Mouse (Mus musculus): ENCODE data around the gene Psma4. TPM values are rescaled to one million over a fixed set of nuclear protein-coding genes. Genes with fewer than 3 reads are reported as not detected.

The Psma4 gene
- total and polyA plus RNA-seq, 3 experiments = 264 to 662 (median 407) TPM

GRCm38 (mm10) chr9:54982401-54982800 lies 31.8 kb downstream of the Psma4 start:
- dilution Hi-C loops (cut with MboI; ENCODE audit: extremely low pct_ligation_motif_present, extremely low pct_unique_long_range_greater_than_20kb, low sequenced_read_pairs) = no loop called here
- no peaks in the 10 kb centered on the region for H3K9me3 ChIP-seq (replicated peaks; ENCODE audit: low read length)
- no peaks in the 10 kb centered on the region for H3K36me3 ChIP-seq (replicated peaks in 1 of 2; ENCODE audit: control insufficient read depth in 1 of 2, insufficient read depth in 1 of 2, low read length in 1 of 2)
- TF ChIP-seq POLR2AphosphoS2 (IDR thresholded peaks at IDR 0.05; ENCODE audit: low read depth, low read length) = no peak
- TF ChIP-seq TBP (conservative IDR thresholded peaks at IDR 0.05; ENCODE audit: low read depth, low read length) = no peak
- no peak for TF ChIP-seq ZNF384 (IDR thresholded peaks at IDR 0.05; ENCODE audit: low read depth, low read length)
- no peak for TF ChIP-seq MAZ (IDR thresholded peaks at IDR 0.05; ENCODE audit: low read depth, low read length)
- TF ChIP-seq CHD1 (IDR thresholded peaks at IDR 0.05; ENCODE audit: low read depth, low read length) = no peak
- TF ChIP-seq CHD2 (IDR thresholded peaks at IDR 0.05; ENCODE audit: low read length) = no peak
- TF ChIP-seq ZKSCAN1 (IDR thresholded peaks at IDR 0.05; ENCODE audit: borderline replicate concordance, low read depth, low read length) = no peak
- TF ChIP-seq MXI1 (IDR thresholded peaks at IDR 0.05; ENCODE audit: low read depth, low read length) = no peak
- H3K79me2 ChIP-seq (replicated peaks; ENCODE audit: control insufficient read depth, extremely low read depth, insufficient read depth, poor library complexity, severe bottlenecking) = no peaks in the 10 kb centered on the region
- in situ Hi-C loops (cut with MboI; ENCODE audit: low pct_ligation_motif_present, low pct_unique_long_range_greater_than_20kb, low sequenced_read_pairs) = no loop called here
- peaks cover 4% of the 10 kb centered on the region for H3K27me3 ChIP-seq (replicated peaks)
- no peaks in the 10 kb centered on the region for H3K4me1 ChIP-seq (ENCODE audit: control insufficient read depth in 1 of 2, insufficient read depth in 2 of 2)
- no peak overlapping the region for H3K4me3 ChIP-seq (replicated peaks in 1 of 3; ENCODE audit: low read depth in 2 of 3, low read length in 2 of 3, poor library complexity in 1 of 3)
- DNase-seq (ENCODE audit: extremely low read depth) = no peak
- no peak overlapping the region for H3K9ac ChIP-seq (ENCODE audit: insufficient read depth, low read depth)
- H3K27ac ChIP-seq (ENCODE audit: insufficient read depth, low read depth) = no peak overlapping the region
- no peak overlapping the region for H3K4me2 ChIP-seq (ENCODE audit: insufficient read depth, low read depth, poor library complexity, severe bottlenecking)

DNA sequence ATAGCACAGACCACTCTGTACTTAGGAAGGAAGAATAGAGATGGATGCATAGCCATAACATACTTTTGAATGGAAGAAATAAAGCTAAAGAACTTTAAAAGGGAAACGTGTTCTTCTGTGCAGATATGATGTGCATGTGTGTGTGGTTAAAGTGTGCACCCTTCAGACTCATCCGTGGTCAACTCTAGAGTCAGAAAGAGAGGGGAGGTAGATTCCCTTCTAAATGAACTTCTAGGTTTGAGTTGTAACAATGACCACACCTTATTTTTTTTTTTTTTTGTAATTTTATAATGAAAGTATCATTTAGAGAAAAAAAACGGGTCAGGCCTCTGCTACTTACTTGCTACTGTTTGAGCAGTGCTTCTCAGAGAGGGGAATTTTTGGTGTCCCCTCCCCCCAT lies 39.8 kb downstream of the Psma4 start:
- Histone ChIP-seq H3K36me3 (replicated peaks in 1 of 2; ENCODE audit: control insufficient read depth in 1 of 2, insufficient read depth in 1 of 2, low read length in 1 of 2) (no peaks in the 10 kb centered on the region), H3K79me2 (replicated peaks; ENCODE audit: control insufficient read depth, extremely low read depth, insufficient read depth, poor library complexity, severe bottlenecking) (no peaks in the 10 kb centered on the region), H3K9me3 (replicated peaks; ENCODE audit: low read length) (no peaks in the 10 kb centered on the region), H3K9ac (ENCODE audit: insufficient read depth, low read depth) (no peak overlapping the region), H3K27ac (ENCODE audit: insufficient read depth, low read depth) (no peak overlapping the region), H3K27me3 (replicated peaks) (no peaks in the 10 kb centered on the region), H3K4me1 (ENCODE audit: control insufficient read depth in 1 of 2, insufficient read depth in 2 of 2) (peaks cover 3 to 7% of the 10 kb centered on the region in 2 experiments; a peak in 2 of 4 replicates), H3K4me3 (replicated peaks in 1 of 3; ENCODE audit: low read depth in 2 of 3, low read length in 2 of 3, poor library complexity in 1 of 3) (no peak overlapping the region), H3K4me2 (ENCODE audit: insufficient read depth, low read depth, poor library complexity, severe bottlenecking) (no peak overlapping the region)
- DNase-seq (ENCODE audit: extremely low read depth) = no peak
- dilution Hi-C loops (cut with MboI; ENCODE audit: extremely low pct_ligation_motif_present, extremely low pct_unique_long_range_greater_than_20kb, low sequenced_read_pairs) (no loop called here), in situ Hi-C loops (cut with MboI; ENCODE audit: low pct_ligation_motif_present, low pct_unique_long_range_greater_than_20kb, low sequenced_read_pairs) (no loop called here)
- TF ChIP-seq NELFE (IDR thresholded peaks at IDR 0.05; ENCODE audit: low read depth, low read length) (no peak), SMC3 (IDR thresholded peaks at IDR 0.05; ENCODE audit: low read depth, low read length) (no peak), ZNF384 (IDR thresholded peaks at IDR 0.05; ENCODE audit: low read depth, low read length) (peak; percentile 63), CTCF (conservative IDR thresholded peaks at IDR 0.05 in 1 of 2, IDR thresholded peaks at IDR 0.05 in 1 of 2; ENCODE audit: low read depth in 2 of 2, low read length in 2 of 2) (no peak), BHLHE40 (IDR thresholded peaks at IDR 0.05; ENCODE audit: low read depth, low read length) (peak; percentile 75), UBTF (IDR thresholded peaks at IDR 0.05; ENCODE audit: low read depth, low read length) (no peak), MXI1 (IDR thresholded peaks at IDR 0.05; ENCODE audit: low read depth, low read length) (no peak), TBP (conservative IDR thresholded peaks at IDR 0.05; ENCODE audit: low read depth, low read length) (no peak), NRF1 (IDR thresholded peaks at IDR 0.05; ENCODE audit: low read depth, low read length) (no peak), ZMIZ1 (IDR thresholded peaks at IDR 0.05; ENCODE audit: low read depth, low read length) (no peak), GABPA (IDR thresholded peaks at IDR 0.05; ENCODE audit: insufficient replicate concordance, low read depth, low read length) (no peak), MYC (IDR thresholded peaks at IDR 0.05; ENCODE audit: low read depth, low read length) (no peak), RCOR1 (conservative IDR thresholded peaks at IDR 0.05; ENCODE audit: low read depth, low read length) (no peak), IRF4 (IDR thresholded peaks at IDR 0.05; ENCODE audit: low read depth, low read length) (peak; percentile 36; the same call in 1 of the 2 replicates), MAX (IDR thresholded peaks at IDR 0.05; ENCODE audit: low read length) (no peak)

Measured in CH12.LX (cell line).